Mouse (Mus musculus): ENCODE measurements around the gene Ercc2. TPM values are rescaled to one million over a fixed set of nuclear protein-coding genes. Genes with fewer than 3 reads are reported as not detected.

Gene Ercc2
- polyA plus RNA-seq, 1 experiment from 2014 or later = 18.3 TPM

DNA sequence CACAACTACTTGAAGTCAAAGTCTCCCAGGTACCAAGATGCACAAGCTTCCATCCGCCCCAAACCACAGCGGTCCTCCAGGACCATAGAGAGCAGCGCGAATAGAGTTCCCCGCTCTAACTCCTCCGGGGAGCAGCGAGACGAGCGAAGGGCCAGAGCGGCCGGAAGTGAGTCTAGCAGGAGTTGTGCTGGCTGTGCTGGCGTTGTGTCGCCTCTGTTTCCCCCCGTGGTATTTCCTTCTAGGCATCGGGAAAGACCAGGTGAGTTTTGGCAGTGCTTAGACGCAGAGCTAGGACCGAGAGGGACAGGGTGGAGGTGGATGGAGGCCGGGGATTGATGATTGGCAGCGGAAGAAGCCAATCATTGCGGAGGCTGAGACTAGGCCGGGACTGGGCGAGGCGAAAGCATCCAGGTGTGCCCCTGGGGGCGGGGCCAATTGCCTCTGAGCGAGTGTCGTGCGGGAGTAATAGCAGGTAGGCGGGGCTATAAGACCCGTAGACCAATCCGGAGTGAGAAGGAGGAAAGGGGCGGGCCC, 36.8 kb upstream of the Ercc2 start:
- H3K27me3 ChIP-seq = peaks cover 20% of the 10 kb centered on the region
- H3K4me3 ChIP-seq = peak overlapping the region; percentile 64
- under 1% methylated on average over 31 of the region's 31 CpGs for WGBS
- H3K9ac ChIP-seq = peak overlapping the region; percentile 77
- H3K27ac ChIP-seq = peak overlapping the region; percentile 89
- H3K4me2 ChIP-seq (replicated peaks) = peak overlapping the region; percentile 89
- H3K4me1 ChIP-seq = peaks cover 39% of the 10 kb centered on the region
- peak; percentile 95 for ATAC-seq (ENCODE audit: low FRiP score, low read depth)
- no peaks in the 10 kb centered on the region for H3K9me3 ChIP-seq
- H3K36me3 ChIP-seq = peaks cover 26% of the 10 kb centered on the region

DNA sequence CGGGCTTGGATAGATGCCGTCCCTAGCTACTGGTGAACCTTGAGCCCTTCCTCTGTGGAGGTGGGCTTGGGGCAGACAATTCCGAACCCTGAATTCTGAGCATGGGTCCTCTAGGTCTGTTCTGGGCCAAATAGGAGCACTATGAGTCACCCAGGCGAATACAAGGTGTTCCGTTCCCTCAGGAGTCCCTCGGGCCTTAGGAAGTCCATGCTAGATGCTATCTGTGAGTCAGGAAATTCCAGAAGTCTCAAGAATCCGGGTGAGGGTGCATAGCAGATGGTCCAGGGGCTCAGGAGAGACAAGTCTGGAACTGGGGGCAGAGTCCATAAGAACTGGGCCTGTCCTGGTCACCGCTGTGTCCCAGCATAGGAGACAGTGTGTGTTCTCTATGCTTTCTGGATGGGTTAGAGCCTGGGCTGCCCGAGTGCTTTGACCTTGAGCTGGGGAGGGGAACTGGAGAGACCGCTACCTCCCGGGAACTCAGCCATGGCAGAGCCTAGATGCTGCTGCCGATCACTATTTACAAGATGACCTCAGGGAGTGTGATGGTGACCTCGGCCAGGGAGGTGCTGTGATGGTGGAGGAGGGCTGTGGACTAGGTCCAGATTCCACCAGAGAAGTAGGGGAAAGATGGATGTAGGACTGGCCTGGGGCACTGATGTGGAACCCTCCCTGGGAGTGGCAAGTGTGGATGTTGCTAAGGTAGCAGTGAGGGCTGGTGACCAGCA, 32.5 kb upstream of the Ercc2 start:
- H3K4me1 ChIP-seq = peaks cover 13% of the 10 kb centered on the region
- no peak overlapping the region for H3K4me2 ChIP-seq (replicated peaks)
- 88% methylated on average over 13 of the region's 13 CpGs for WGBS
- no peak overlapping the region for H3K9ac ChIP-seq
- H3K9me3 ChIP-seq = no peaks in the 10 kb centered on the region
- no peak for ATAC-seq (ENCODE audit: low FRiP score, low read depth)
- H3K4me3 ChIP-seq = no peak overlapping the region
- no peak overlapping the region for H3K27ac ChIP-seq
- peaks cover 66% of the 10 kb centered on the region for H3K36me3 ChIP-seq
- no peaks in the 10 kb centered on the region for H3K27me3 ChIP-seq

DNA sequence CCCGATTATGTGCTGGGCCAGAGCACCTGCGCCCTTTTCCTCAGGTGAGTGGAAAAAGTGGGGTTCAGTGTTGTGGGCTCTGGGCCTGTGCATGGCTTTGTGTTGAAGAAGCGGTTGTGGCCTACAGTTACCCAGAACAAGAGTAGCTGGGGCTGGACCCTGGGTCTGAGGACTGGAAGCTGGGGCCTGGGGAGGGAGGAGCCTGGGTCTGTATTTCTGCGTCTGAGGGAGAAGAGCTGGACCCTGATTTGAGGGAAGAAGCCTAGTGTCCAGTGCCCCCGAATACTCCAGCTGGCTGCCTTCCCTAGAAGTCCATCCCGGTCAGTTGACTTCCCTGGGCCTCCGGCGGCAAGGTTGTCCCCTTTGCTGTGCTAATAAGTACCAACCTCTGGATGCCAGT, 31.6 kb upstream of the Ercc2 start:
- ATAC-seq (ENCODE audit: low FRiP score, low read depth) = no peak
- WGBS = 95% methylated on average over 8 of the region's 8 CpGs
- Histone ChIP-seq H3K27me3 (no peaks in the 10 kb centered on the region), H3K4me1 (peaks cover 10% of the 10 kb centered on the region), H3K9me3 (no peaks in the 10 kb centered on the region), H3K27ac (no peak overlapping the region), H3K36me3 (peaks cover 75% of the 10 kb centered on the region), H3K9ac (no peak overlapping the region), H3K4me2 (replicated peaks) (no peak overlapping the region), H3K4me3 (no peak overlapping the region)

DNA sequence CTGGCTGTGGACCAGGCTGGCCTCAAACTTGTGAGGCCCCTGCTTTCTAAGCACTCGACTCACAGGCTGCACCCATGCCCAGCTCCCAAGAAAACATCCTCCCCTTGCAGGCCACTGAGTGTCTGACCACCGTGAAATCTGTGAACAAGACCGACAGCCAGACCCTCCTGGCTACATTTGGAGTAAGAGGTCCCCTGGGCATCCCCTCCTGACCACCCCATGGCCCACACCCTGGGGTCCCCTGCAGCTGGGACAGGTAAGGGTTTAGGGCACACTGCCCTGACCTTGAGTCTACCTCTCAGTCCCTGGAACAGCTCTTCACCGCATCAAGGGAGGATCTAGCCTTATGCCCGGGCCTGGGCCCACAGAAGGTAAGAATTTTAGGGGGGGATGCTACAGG, 26.8 kb upstream of the Ercc2 start:
- WGBS = 88% methylated on average over 5 of the region's 5 CpGs
- no peaks in the 10 kb centered on the region for H3K27me3 ChIP-seq
- H3K36me3 ChIP-seq = peaks cover 74% of the 10 kb centered on the region
- no peaks in the 10 kb centered on the region for H3K9me3 ChIP-seq
- peaks cover 11% of the 10 kb centered on the region for H3K4me1 ChIP-seq
- H3K4me2 ChIP-seq (replicated peaks) = no peak overlapping the region
- no peak for ATAC-seq (ENCODE audit: low FRiP score, low read depth)
- no peak overlapping the region for H3K27ac ChIP-seq
- H3K4me3 ChIP-seq = no peak overlapping the region
- H3K9ac ChIP-seq = no peak overlapping the region

GRCm38 (mm10) chr7:19356311-19356710, 25.5 kb upstream of the Ercc2 start:
- WGBS = 65% methylated on average over 10 of the region's 10 CpGs
- Histone ChIP-seq H3K4me2 (replicated peaks) (no peak overlapping the region), H3K9me3 (no peaks in the 10 kb centered on the region), H3K27ac (no peak overlapping the region), H3K4me3 (no peak overlapping the region), H3K4me1 (peaks cover 21% of the 10 kb centered on the region), H3K9ac (no peak overlapping the region), H3K27me3 (no peaks in the 10 kb centered on the region), H3K36me3 (peaks cover 64% of the 10 kb centered on the region)
- ATAC-seq (ENCODE audit: low FRiP score, low read depth) = no peak

DNA sequence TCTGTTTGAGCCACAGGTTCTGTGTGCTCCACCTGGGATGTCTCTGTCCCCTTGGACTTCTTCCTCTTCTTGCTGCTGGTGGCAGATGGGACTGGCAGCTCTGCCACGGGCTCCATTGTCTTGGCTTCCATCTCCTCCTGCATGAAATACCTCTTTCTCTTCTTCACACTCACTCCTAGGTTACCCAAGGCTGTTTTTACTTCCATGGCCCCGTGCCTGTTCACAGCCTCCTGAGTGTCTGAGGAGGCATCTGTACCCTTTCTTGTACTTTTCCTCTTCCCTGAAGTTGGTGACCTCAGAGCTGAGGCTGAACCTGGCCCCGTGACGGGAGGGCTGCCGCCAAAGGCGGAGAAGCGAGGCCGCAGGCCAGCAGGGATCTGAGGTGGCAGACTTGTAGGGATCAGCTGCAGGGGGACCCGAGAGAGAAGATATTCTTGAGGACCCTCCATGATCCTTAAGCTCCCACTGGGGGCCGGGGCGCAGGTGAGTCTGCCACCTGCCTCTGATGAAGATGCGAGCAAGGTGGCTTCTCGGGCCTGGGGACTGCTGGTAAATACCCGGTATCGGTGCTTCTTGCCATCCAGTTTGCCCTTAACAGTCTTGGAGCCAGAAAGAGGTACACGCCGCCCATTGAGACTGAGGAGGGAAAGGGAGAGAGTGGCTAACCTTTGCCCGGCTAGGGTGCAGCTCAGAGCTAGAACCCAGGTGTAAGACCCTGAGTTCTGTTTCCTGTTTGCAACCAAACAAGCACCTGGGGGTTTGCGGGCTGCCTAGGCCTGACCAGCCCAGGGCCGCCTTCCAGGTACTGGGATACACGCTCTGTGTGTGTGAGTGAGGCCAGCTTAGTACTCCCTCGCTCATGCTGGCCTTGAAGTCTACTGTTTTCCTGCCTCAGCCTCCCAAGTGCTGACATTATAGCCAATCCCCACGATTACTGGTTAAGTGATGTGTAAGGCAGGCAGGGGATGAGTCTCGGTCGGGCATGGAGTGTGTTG, 24.1 kb upstream of the Ercc2 start:
- no peak overlapping the region for H3K27ac ChIP-seq
- peak overlapping the region; percentile 97 for H3K4me2 ChIP-seq (replicated peaks)
- peaks cover 8% of the 10 kb centered on the region for H3K27me3 ChIP-seq
- peaks cover 50% of the 10 kb centered on the region for H3K36me3 ChIP-seq
- H3K9me3 ChIP-seq = no peaks in the 10 kb centered on the region
- 90% methylated on average over 25 of the region's 25 CpGs for WGBS
- no peak for ATAC-seq (ENCODE audit: low FRiP score, low read depth)
- peak overlapping the region; percentile 71 for H3K4me3 ChIP-seq
- H3K4me1 ChIP-seq = peaks cover 35% of the 10 kb centered on the region
- peak overlapping the region; percentile 74 for H3K9ac ChIP-seq

GRCm38 (mm10) chr7:19358634-19359033, 23.2 kb upstream of the Ercc2 start:
- Histone ChIP-seq H3K9ac (peak overlapping the region; percentile 74), H3K9me3 (no peaks in the 10 kb centered on the region), H3K4me2 (replicated peaks) (peak overlapping the region; percentile 97), H3K4me3 (peak overlapping the region; percentile 71), H3K27me3 (peaks cover 10% of the 10 kb centered on the region), H3K36me3 (peaks cover 40% of the 10 kb centered on the region), H3K4me1 (peaks cover 35% of the 10 kb centered on the region), H3K27ac (no peak overlapping the region)
- 20% methylated on average over 13 of the region's 13 CpGs for WGBS
- ATAC-seq (ENCODE audit: low FRiP score, low read depth) = no peak

DNA sequence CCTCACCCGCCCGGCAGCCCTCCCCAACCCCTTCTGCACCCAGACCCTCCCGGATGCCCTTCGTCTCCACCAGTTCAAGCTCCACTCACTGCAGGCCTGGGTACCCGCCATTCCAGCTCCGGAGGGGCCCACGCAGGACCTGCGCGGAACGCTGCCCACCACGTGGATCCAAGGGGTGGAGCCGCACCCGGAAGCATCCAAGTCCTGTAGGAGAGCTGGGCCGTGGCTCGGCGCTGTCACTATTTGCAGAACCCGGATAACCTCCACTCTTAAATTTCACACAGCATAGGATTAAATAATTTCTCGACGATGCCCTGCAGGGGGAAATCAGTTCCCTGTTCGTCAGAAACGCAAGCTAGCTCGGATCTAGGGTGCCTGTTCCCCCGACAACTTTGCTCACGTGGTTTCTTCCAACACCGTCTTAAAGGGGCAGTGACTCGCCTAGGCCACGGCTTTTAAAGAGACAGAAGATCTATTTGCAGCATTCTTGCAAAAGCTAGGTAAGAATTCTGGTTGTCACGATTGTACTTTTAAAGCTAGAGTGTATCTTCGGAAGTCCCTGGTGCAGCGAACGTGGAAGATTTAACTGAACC, 22.4 kb upstream of the Ercc2 start, which contains the start of the genes Cd3eap and Ppp1r13l:
Gene Cd3eap (minus strand): TSS at position 185 of the 593 bp plus-strand sequence.
Gene Ppp1r13l (plus strand): TSS at position 451 of the 593 bp plus-strand sequence.
- Histone ChIP-seq H3K9ac (peak within 1 kb of the TSS; percentile 74), H3K9me3 (no peaks in the 10 kb centered on the region), H3K27me3 (peaks cover 10% of the 10 kb centered on the region), H3K4me1 (peaks cover 35% of the 10 kb centered on the region), H3K4me3 (peak within 1 kb of the TSS; percentile 71), H3K27ac (peak within 1 kb of the TSS; percentile 52; the same call in 1 of the 2 replicates), H3K4me2 (replicated peaks) (peak within 1 kb of the TSS; percentile 97), H3K36me3 (peaks cover 34% of the 10 kb centered on the region)
- under 1% methylated on average over 31 of the region's 31 CpGs for WGBS
- peak; percentile 75 for ATAC-seq (ENCODE audit: low FRiP score, low read depth)

- peak overlapping the region; percentile 52; the same call in 1 of the 2 replicates for H3K27ac ChIP-seq
- H3K4me2 ChIP-seq (replicated peaks) = peak overlapping the region; percentile 97
- peaks cover 10% of the 10 kb centered on the region for H3K27me3 ChIP-seq
- H3K4me1 ChIP-seq = peaks cover 35% of the 10 kb centered on the region
- peaks cover 27% of the 10 kb centered on the region for H3K36me3 ChIP-seq
- WGBS = under 1% methylated on average over 45 of the region's 45 CpGs
- H3K4me3 ChIP-seq = peak overlapping the region; percentile 71
- peak overlapping the region; percentile 74 for H3K9ac ChIP-seq
- ATAC-seq (ENCODE audit: low FRiP score, low read depth) = peak; percentile 67
- H3K9me3 ChIP-seq = no peaks in the 10 kb centered on the region
Measured at GRCm38 (mm10) chr7:19359892-19360641, 21.7 kb upstream of the Ercc2 start.

- WGBS = under 1% methylated on average over 27 of the region's 27 CpGs
- ATAC-seq (ENCODE audit: low FRiP score, low read depth) = peak; percentile 71
- H3K27ac ChIP-seq = no peak overlapping the region
Measured at GRCm38 (mm10) chr7:19360944-19361343, 20.9 kb upstream of the Ercc2 start.

GRCm38 (mm10) chr7:19361720-19362119, 20.1 kb upstream of the Ercc2 start:
- Histone ChIP-seq H3K27ac (no peak overlapping the region), H3K4me3 (peak overlapping the region; percentile 71), H3K9ac (peak overlapping the region; percentile 65), H3K4me1 (peaks cover 35% of the 10 kb centered on the region), H3K9me3 (no peaks in the 10 kb centered on the region), H3K27me3 (peaks cover 10% of the 10 kb centered on the region), H3K36me3 (peaks cover 14% of the 10 kb centered on the region), H3K4me2 (replicated peaks) (peak overlapping the region; percentile 97)
- ATAC-seq (ENCODE audit: low FRiP score, low read depth) = no peak
- 9% methylated on average over 16 of the region's 16 CpGs for WGBS

More at GRCm38 (mm10) chr7:19360944-19361343, 20.9 kb upstream of the Ercc2 start:
- Histone ChIP-seq H3K9ac (peak overlapping the region; percentile 65), H3K9me3 (no peaks in the 10 kb centered on the region), H3K4me1 (peaks cover 35% of the 10 kb centered on the region), H3K27me3 (peaks cover 10% of the 10 kb centered on the region), H3K4me2 (replicated peaks) (peak overlapping the region; percentile 97), H3K4me3 (peak overlapping the region; percentile 71), H3K36me3 (peaks cover 20% of the 10 kb centered on the region)

All from limb, embryonic 13.5 days (tissue).